Mouse (Mus musculus): ENCODE data around the gene Atrnl1.

The Atrnl1 gene

GRCm38 (mm10) chr19:57610058-57610475 is 767 bp upstream of the Atrnl1 start:
- DNase-seq (ENCODE audit: low read depth), result no peak

GRCm38 (mm10) chr19:57611291-57612178 is 701 bp downstream of the Atrnl1 start:
- peak; percentile 83 for DNase-seq (ENCODE audit: low read depth)

DNA sequence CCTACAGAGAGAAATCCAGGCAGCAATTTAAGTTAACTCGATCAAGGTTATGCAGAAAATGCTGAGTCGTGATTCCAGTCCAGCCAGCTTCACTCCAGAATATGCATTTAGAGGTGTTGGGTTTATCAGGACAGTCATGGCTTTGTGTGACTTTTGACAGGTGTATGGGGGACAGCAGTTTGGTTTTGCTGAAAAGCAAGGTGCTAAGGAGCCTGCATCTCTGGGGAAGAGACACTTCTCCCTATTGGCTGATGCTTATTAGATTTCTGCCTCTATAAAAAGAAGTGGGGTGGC is 1.3 kb downstream of the Atrnl1 start:
- DNase-seq (ENCODE audit: low read depth), result no peak

DNA sequence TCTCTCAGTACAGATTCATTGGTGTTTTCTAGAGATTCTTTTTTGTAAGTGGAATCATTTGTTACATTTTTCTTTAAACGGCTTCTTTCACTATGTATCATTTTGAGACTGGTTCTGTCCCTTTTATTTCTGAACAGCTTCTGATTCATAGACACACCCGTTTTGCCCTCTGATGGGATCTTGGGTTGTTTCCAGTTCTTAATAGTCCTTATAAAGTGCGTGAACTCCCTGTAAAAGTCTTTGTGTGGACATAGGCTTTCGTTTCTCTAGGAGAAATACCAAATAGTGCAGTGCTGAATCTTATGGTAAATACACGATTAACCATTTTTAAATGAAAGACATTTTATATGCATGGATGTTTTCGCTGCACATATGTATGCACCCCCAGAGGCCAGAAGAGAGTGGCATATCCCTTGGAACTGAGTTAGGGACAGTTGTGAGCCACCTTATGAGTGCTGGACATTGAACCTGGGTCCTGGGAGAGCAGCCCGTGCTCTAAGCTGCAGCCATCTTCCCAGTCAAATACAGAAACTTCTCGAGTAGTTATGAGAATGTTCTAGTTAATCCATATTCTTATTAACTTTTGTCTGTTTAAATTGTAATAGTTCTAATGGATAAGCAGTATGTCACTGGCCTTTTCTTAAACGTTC is 5.3 kb downstream of the Atrnl1 start:
- DNase-seq (ENCODE audit: low read depth), result peak; percentile 45

DNA sequence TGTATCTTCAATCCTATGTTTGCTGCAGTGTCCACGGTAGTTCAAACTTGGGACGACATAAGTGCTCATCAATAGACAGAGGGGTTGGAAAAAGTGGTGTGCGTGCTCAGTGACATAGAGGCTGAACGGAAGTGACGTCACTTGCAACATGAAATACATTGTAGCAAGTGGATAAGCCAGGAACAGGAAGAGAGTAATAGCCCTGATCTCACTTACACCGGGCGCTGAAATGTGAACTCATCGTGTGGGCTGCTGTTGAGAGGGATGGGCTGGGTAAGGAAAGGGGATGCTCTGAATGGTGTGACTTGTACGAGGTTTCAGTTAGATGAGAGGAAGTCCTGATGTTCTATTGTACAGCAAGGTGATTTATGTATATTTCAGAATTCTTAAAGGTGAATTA is 8.3 kb downstream of the Atrnl1 start:
- no peak for DNase-seq (ENCODE audit: low read depth)

GRCm38 (mm10) chr19:57621814-57622213 is 11.0 kb downstream of the Atrnl1 start:
- DNase-seq (ENCODE audit: low read depth), result no peak

GRCm38 (mm10) chr19:57625738-57626137 is 14.9 kb downstream of the Atrnl1 start:
- no peak for DNase-seq (ENCODE audit: low read depth)

DNA sequence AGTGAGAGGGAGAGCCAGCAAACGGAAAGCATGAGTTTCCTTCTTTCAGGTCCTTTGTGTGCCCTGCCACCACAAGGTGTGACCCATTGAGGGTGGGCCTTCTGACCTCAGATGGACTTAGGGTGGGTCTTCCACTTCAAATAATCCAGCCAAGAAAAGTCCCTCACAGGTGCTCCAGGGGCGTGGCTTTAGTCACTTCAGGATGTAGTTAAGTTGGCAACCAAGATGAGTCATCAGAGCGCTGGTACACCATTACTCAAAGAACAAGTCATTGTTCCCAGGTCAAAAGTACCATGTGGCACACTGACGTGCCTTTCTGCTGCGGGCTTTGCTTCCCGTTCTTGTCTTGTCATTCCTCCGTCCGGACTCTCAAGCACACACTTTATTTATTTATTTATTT is 16.4 kb downstream of the Atrnl1 start:
- no peak for DNase-seq (ENCODE audit: low read depth)

- DNase-seq (ENCODE audit: low read depth), result no peak
Measured at GRCm38 (mm10) chr19:57642536-57642935, 31.7 kb downstream of the Atrnl1 start.

- DNase-seq (ENCODE audit: low read depth), result peak; percentile 90
Measured at GRCm38 (mm10) chr19:57642980-57643379, 32.1 kb downstream of the Atrnl1 start.

GRCm38 (mm10) chr19:57648202-57648943 is 37.5 kb downstream of the Atrnl1 start:
- DNase-seq (ENCODE audit: low read depth), result no peak

DNA sequence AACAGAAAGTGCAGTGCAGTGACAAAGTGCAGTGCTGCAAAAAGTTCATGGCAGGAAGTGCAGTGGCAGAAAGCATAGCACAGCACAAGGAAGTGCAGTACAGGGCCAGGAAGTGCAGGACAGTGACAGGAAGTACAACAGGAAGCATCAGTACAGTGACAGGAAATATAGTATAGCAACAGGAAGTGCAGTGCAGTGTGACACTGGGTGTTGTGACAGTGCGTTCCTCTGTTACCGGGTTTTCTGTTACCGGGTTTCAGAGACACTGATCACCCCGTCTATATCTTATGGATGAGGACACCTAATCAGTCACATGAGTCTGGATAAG is 38.1 kb downstream of the Atrnl1 start:
- no peak for DNase-seq (ENCODE audit: low read depth)

DNA sequence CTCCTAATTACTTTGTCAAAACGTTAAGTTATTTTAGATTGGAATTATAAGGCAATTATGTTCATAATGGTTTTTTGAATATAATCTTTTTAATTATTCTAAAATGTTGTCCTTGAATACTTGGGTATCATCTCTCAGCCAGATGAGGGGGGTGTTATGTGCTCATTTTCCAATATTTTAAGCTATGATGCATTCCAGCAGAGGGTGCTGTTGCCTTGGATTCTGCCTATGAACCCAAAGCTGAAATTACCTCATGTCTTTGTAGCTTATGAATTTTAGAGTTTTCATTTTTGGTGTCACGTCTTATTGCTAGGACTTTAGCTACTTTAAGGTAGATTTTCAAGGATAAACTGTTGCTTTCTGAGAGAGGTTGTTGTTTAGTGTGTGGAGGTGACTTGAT is 44.2 kb downstream of the Atrnl1 start:
- DNase-seq (ENCODE audit: low read depth), result peak; percentile 90

GRCm38 (mm10) chr19:57655491-57655890 is 44.7 kb downstream of the Atrnl1 start:
- no peak for DNase-seq (ENCODE audit: low read depth)

GRCm38 (mm10) chr19:57657426-57658087 is 46.7 kb downstream of the Atrnl1 start:
- DNase-seq (ENCODE audit: low read depth), result no peak

DNA sequence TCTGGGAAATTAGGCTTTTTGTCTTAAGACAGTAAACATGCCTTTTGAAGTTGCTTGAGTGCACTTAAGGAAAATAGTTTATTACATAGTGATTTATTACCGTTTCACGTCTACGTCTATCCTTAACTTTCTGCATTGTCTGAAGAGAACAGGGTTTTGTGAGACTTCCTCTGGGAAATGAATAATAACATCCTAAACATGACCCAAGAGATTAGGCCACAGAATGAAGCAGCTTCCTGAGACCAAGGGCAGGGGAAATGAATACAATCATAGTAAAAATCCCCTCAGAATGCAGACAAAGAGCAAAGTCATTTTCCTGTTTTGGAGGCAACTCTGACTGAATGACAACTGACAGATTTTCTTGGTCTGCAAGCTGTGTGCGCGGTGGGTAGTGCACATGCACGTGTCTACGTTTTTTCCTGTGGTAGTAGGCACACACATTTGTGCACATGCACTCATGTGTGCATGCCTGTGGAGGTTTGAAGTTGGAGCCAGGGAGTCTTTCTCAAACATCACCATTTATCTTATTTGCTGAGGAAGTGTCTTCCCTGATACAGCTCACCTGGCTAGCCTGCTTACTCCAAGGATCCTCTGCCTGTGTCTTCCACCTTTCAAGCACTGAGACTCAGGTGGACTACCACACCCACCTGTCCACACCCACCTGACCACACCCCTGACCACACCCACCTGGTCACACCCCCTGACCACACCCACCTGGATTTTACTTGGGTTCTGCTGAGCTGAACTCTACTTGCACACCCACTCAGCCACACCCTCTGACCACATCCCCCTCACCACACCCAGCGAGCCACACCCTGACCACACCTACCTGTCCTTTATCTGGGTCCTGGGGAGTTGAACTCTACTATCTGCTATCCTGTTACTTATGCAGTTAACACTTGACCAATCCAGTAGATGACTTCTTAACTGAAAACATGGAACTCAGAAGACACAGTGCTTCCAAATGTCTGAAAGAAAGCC is 47.6 kb downstream of the Atrnl1 start:
- no peak for DNase-seq (ENCODE audit: low read depth)

GRCm38 (mm10) chr19:57667011-57667410 is 56.2 kb downstream of the Atrnl1 start:
- DNase-seq (ENCODE audit: low read depth), result no peak

DNA sequence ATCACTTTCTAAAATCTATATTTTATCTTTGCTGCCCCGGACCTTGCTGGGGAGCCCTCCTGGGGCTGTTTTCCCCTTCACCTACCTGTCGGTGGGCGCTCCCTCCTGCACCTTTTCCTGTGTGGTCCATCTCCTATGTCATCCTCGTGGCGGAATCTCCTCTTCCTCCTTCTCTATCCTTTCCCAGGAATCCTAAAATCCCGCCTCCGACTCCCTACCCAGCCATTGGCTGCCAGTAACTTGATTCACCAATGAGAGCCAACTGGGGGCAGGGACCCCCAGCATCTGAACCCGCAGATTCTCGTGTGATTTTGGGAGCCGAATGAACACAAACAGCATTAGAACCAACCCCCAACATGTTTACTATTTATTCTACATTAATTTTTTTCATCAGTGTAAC is 57.1 kb downstream of the Atrnl1 start:
- no peak for DNase-seq (ENCODE audit: low read depth)

DNA sequence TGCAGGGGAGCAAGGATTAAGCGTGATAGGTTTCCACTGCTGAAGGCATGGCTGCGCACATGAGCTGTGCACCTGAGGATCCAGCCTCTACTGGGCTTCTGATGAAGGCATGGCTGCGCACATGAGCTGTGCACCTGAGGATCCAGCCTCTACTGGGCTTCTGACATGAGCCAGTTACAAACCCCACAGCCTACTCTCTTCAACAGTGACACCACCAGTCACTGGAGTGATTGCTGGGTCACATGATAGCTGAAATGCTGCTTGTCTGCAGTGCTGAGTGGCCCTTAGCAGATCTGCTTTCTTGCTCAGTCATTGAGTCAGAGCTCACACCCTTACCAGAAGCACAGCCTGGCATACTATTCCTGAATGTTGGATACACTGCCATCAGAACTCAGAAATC is 68.6 kb downstream of the Atrnl1 start:
- DNase-seq (ENCODE audit: low read depth), result no peak

GRCm38 (mm10) chr19:57686596-57686995 is 75.8 kb downstream of the Atrnl1 start:
- DNase-seq (ENCODE audit: low read depth), result no peak

GRCm38 (mm10) chr19:57692566-57692965 is 81.7 kb downstream of the Atrnl1 start:
- no peak for DNase-seq (ENCODE audit: low read depth)
